Mouse (Mus musculus) bone marrow macrophage, adult 2 months (primary cell): ENCODE measurements at regions not wholly inside any gene's neighbourhood (a gene's known extent, or its start where the extent isn't known, plus 50 kb on each side); places are given as distances from the start of the nearest gene placed in this dataset.

Source experiments
- CTCF ChIP-seq: IDR thresholded peaks from 2 replicates; pipeline ENCODE4 v1.5.1; 2012; ENCODE audit warnings: low read depth, mild to moderate bottlenecking, low read length, moderate library complexity
- POLR2A ChIP-seq: IDR thresholded peaks from 2 replicates; pipeline ENCODE4 v1.6.1; 2012; ENCODE audit warnings: mild to moderate bottlenecking, low read depth, low read length, borderline replicate concordance

DNA sequence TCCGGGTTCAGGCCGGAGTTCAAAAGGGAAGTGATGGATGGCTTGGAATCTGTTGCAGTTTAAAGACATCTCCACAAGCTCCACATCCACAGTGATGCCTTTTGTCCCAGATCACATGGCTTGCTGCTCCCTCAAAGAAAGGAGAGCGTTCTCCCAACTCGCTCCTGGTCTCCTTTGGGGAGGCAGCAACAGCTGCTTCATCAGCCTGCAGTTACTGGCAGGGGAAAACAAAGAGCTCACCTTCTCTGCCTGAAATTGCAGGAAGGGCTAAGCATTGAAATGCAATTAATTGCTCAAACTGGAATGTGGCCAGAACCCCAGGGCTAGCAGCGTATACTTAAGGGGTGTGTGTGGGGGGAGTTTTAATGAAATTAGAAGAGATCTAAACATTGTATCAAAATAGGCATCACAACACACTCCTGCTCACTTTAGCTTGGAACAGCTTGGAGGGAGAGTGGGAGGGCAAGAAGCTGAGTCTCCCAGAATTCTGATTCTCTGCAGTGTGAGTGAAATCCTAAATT is 126.3 kb upstream of the Lrig3 start:
- TF ChIP-seq CTCF = no peak
- TF ChIP-seq POLR2A = no peak
